ENCODE assay signal across 8 mouse cellular contexts in the genomic region with DNA sequence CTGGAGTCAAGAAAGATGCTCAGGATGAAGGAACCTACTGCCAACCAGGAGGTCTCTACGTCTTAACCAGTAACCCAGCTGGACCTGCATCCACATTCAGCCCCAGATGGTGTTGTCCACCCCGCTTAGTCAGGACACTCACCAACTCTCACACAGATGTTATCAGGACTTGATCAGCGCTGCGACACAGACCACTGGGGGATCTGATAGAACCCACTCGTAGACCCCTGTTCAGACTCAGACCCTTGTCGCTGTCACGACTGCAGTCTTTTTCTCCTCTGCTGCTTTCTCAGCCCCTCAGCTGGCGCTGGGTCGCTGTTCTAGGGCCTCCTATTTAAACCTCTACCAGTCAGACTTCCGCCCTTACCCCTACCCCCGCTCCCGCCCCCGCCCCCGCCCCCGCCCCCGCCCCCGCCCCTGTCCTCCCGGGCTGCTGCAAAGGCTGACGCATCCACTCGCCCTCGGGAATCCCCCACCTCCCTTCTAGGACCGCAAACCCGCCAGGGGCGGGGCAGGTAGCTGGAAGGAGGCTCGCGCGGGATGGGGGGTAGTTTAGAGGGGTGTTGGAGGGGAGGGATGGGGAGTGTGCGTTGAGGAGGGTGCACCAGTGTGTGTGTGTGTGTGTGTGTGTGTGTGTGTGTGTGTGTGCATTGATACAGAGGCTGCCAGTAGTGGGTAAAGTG. TPM values are rescaled to one million over a fixed set of nuclear protein-coding genes. Genes with fewer than 3 reads are reported as not detected.
DNase-seq lines count a peak whose midpoint lies in the region; ATAC-seq and TF ChIP-seq lines count a peak whose summit lies in the region.

Gene Rrad (minus strand): TSS at position 347 of the 683 bp plus-strand sequence.

- H3K4me3 ChIP-seq in C2C12 (ENCODE audit: insufficient read depth, poor library complexity, severe bottlenecking), result no peak within 1 kb of the TSS
- peak within 1 kb of the TSS; percentile 35 for H3K4me3 ChIP-seq in forebrain, embryonic 15.5 days
- H3K4me3 ChIP-seq in hindbrain, embryonic 14.5 days (replicated peaks; ENCODE audit: low read length), result peak within 1 kb of the TSS; percentile 26
- H3K4me3 ChIP-seq in liver, embryonic 14.5 days (ENCODE audit: insufficient read depth in 1 of 2, low read depth in 2 of 2, low read length in 2 of 2), result peak within 1 kb of the TSS; percentile 8 to 13; a peak in 3 of 4 replicates

- H3K4me2 ChIP-seq in forebrain, embryonic 15.5 days (replicated peaks), result peak within 1 kb of the TSS; percentile 57
- H3K4me2 ChIP-seq in hindbrain, embryonic 14.5 days (replicated peaks), result peak within 1 kb of the TSS; percentile 60
- H3K4me2 ChIP-seq in liver, embryonic 14.5 days (ENCODE audit: low read depth), result peak within 1 kb of the TSS; percentile 48

- no peaks in the 10 kb centered on the region for H3K79me3 ChIP-seq in C2C12 (ENCODE audit: low read depth)

- H3K4me1 ChIP-seq in forebrain, embryonic 15.5 days, result peaks cover 12% of the 10 kb centered on the region
- H3K4me1 ChIP-seq in hindbrain, embryonic 14.5 days (replicated peaks; ENCODE audit: control insufficient read depth, insufficient read depth, low read length), result peaks cover 8% of the 10 kb centered on the region; the same call in 1 of the 2 replicates
- peaks cover 0 to 8% of the 10 kb centered on the region in 2 experiments; a peak in 2 of 4 replicates for H3K4me1 ChIP-seq in liver, embryonic 14.5 days (replicated peaks; ENCODE audit: control insufficient read depth in 2 of 2, insufficient read depth in 2 of 2, low read length in 1 of 2)

- peak within 1 kb of the TSS; percentile 27 for H3ac ChIP-seq in C2C12 (ENCODE audit: control insufficient read depth, insufficient read length, low read depth)

- TF ChIP-seq EP300 in liver, embryonic 14.5 days (IDR thresholded peaks at IDR 0.05; ENCODE audit: low read depth), result no peak

- DNase-seq in T-cell, adult 2 months (ENCODE audit: low spot score), result peak; percentile 96
- peak; percentile 34 for DNase-seq in hindbrain, embryonic 14.5 days (ENCODE audit: low spot score)
- peak in 1 of 3 experiments; percentile 24 for DNase-seq in liver, embryonic 14.5 days (ENCODE audit: low read depth in 3 of 3, low spot score in 3 of 3)
- DNase-seq in natural killer cell, adult 2 months (ENCODE audit: low spot score in 2 of 2), result peak; percentile 92 to 95
- DNase-seq in thymus, postnatal 14 days, result peak; percentile 86
- DNase-seq in cerebellum, adult 11 months, result no peak

- peak; percentile 62 for ATAC-seq in forebrain, embryonic 15.5 days (replicated peaks)
- ATAC-seq in hindbrain, embryonic 14.5 days (ENCODE audit: low FRiP score), result peak; percentile 66
- peak; percentile 18; the same call in 1 of the 2 replicates for ATAC-seq in liver, embryonic 14.5 days (ENCODE audit: insufficient read depth)

- WGBS in forebrain, embryonic 15.5 days, result 2% methylated on average over 28 of the region's 28 CpGs
- 1% methylated on average over 23 of the region's 28 CpGs for WGBS in hindbrain, embryonic 14.5 days
- under 1% methylated on average over 27 of the region's 28 CpGs for WGBS in liver, embryonic 14.5 days (ENCODE audit: insufficient replicate concordance)

- H3K9me3 ChIP-seq in forebrain, embryonic 15.5 days, result no peaks in the 10 kb centered on the region
- no peaks in the 10 kb centered on the region for H3K9me3 ChIP-seq in hindbrain, embryonic 14.5 days (ENCODE audit: control insufficient read depth, low read length)
- H3K9me3 ChIP-seq in liver, embryonic 14.5 days (ENCODE audit: control insufficient read depth, low read length), result no peaks in the 10 kb centered on the region

- peak within 1 kb of the TSS; percentile 42 for H3K9ac ChIP-seq in forebrain, embryonic 15.5 days (replicated peaks)
- H3K9ac ChIP-seq in hindbrain, embryonic 14.5 days, result peak within 1 kb of the TSS; percentile 40; the same call in 1 of the 2 replicates
- no peak within 1 kb of the TSS for H3K9ac ChIP-seq in liver, embryonic 14.5 days (replicated peaks)

- no peaks in the 10 kb centered on the region for H3K79me2 ChIP-seq in C2C12 (ENCODE audit: control insufficient read depth, insufficient read depth)

- no peaks in the 10 kb centered on the region for H3K27me3 ChIP-seq in C2C12 (ENCODE audit: control insufficient read depth, insufficient read depth, insufficient read length)
- H3K27me3 ChIP-seq in forebrain, embryonic 15.5 days, result peaks cover 18% of the 10 kb centered on the region
- peaks cover 27% of the 10 kb centered on the region for H3K27me3 ChIP-seq in hindbrain, embryonic 14.5 days (ENCODE audit: control insufficient read depth, insufficient read depth, low read length)
- peaks cover 15% of the 10 kb centered on the region for H3K27me3 ChIP-seq in liver, embryonic 14.5 days (ENCODE audit: control insufficient read depth, insufficient read depth, low read length)

- H3K27ac ChIP-seq in forebrain, embryonic 15.5 days (replicated peaks), result no peak within 1 kb of the TSS
- H3K27ac ChIP-seq in hindbrain, embryonic 14.5 days, result no peak within 1 kb of the TSS
- H3K27ac ChIP-seq in liver, embryonic 14.5 days, result no peak within 1 kb of the TSS

- TF ChIP-seq CTCF in C2C12 (IDR thresholded peaks at IDR 0.05; ENCODE audit: control insufficient read depth, insufficient read depth, insufficient read length), result no peak
- no peak for TF ChIP-seq CTCF in liver, embryonic 14.5 days (IDR thresholded peaks at IDR 0.05; ENCODE audit: low read depth)

- no peaks in the 10 kb centered on the region for H3K36me3 ChIP-seq in C2C12 (ENCODE audit: control insufficient read depth, insufficient read depth)
- H3K36me3 ChIP-seq in forebrain, embryonic 15.5 days, result peaks cover 7% of the 10 kb centered on the region; the same call in 1 of the 2 replicates
- H3K36me3 ChIP-seq in hindbrain, embryonic 14.5 days (replicated peaks; ENCODE audit: control insufficient read depth, insufficient read depth), result peaks cover 7% of the 10 kb centered on the region
- H3K36me3 ChIP-seq in liver, embryonic 14.5 days (replicated peaks; ENCODE audit: control insufficient read depth, insufficient read depth, low read depth), result no peaks in the 10 kb centered on the region

TF ChIP-seq in C2C12, 6 proteins besides CTCF, POLR2A, EP300 and RAD21:
- TF ChIP-seq CEBPB (IDR thresholded peaks at IDR 0.05; ENCODE audit: low read depth) (no peak), USF1 (IDR thresholded peaks at IDR 0.05; ENCODE audit: low read depth) (no peak), MYOD1 (IDR thresholded peaks at IDR 0.05; ENCODE audit: control insufficient read depth, insufficient read length, low read depth) (no peak)

RNA-seq across cellular contexts. Expression of gene Rrad, which starts in this region (rescaled TPM):
- polyA plus RNA-seq in C2C12 (2012; fragmentation: generic; extraction: Trizol), result 8.5 TPM
- 2.4 and 3.0 TPM in 2 replicates for polyA plus RNA-seq in forebrain, embryonic 15.5 days (2015; fragmentation: Nextera tagmentation; extraction: Ambion mirVana)
- 3.9 and 4.3 TPM in 2 replicates for polyA plus RNA-seq in hindbrain, embryonic 14.5 days (2014; fragmentation: Nextera tagmentation; extraction: Ambion mirVana)
- 0.21 and 0.25 TPM in 2 replicates for polyA plus RNA-seq in liver, embryonic 14.5 days (2012; rRNA removed)
- 0.10 and 0.54 TPM in 2 replicates for polyA plus RNA-seq in liver, embryonic 14.5 days (2014; fragmentation: Nextera tagmentation; extraction: Ambion mirVana)

Comparison
In these comparisons a context has a peak if more than half of its experiments do, and no peak if none do; other contexts are left out.
1. Peak in ATAC-seq, H3K4me3 ChIP-seq and H3K4me2 ChIP-seq in liver, embryonic 14.5 days; RNA of the gene not detected or under 1 TPM.